Mouse (Mus musculus): ENCODE results near the gene Wrnip1. TPM values are rescaled to one million over a fixed set of nuclear protein-coding genes. Genes with fewer than 3 reads are reported as not detected.

The Wrnip1 gene
- polyA plus RNA-seq (2015; fragmentation: Nextera tagmentation; extraction: Ambion mirVana): 11.1 and 14.0 TPM in 2 replicates

DNA sequence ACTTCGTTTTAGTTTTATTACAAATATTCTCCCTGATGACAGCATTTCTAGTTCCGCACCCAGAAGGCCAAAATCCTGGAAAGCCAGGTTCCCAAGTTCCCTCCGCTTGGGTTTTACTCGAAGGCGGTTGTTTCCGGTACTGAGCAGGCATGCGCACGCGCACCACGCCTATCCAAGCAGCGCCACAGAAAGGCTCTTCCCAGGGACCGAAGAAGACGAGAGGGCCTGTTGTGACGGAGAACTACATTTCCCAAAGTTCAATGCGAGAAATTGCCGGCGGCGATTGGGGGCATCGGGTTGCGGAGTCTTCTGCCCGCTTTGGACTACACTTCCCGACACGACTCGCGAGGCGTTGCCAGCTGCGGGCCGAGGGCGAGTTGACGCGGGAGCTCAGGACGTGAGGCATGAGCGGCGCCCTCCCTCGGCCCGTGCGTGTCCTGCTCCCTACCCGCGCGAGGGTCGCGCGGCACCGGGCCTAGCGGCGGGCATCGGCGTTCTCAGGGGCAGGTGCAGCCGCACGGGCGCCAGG, at the start of gene Wrnip1:
TSS of gene Wrnip1 (plus strand) at position 346 of the 529 bp plus-strand sequence.
- DNase-seq: peak; percentile 96
- under 1% methylated on average over 51 of the region's 51 CpGs for WGBS (ENCODE audit: insufficient replicate concordance)
- Histone ChIP-seq H3K27ac (peak within 1 kb of the TSS; percentile 79), H3K4me2 (peak within 1 kb of the TSS; percentile 99), H3K4me3 (replicated peaks) (peak within 1 kb of the TSS; percentile 90), H3K9ac (peak within 1 kb of the TSS; percentile 90), H3K4me1 (replicated peaks) (peaks cover 27% of the 10 kb centered on the region), H3K36me3 (peaks cover 12% of the 10 kb centered on the region), H3K27me3 (no peaks in the 10 kb centered on the region), H3K9me3 (replicated peaks) (no peaks in the 10 kb centered on the region)
- ATAC-seq (ENCODE audit: low read depth): peak; percentile 95

DNA sequence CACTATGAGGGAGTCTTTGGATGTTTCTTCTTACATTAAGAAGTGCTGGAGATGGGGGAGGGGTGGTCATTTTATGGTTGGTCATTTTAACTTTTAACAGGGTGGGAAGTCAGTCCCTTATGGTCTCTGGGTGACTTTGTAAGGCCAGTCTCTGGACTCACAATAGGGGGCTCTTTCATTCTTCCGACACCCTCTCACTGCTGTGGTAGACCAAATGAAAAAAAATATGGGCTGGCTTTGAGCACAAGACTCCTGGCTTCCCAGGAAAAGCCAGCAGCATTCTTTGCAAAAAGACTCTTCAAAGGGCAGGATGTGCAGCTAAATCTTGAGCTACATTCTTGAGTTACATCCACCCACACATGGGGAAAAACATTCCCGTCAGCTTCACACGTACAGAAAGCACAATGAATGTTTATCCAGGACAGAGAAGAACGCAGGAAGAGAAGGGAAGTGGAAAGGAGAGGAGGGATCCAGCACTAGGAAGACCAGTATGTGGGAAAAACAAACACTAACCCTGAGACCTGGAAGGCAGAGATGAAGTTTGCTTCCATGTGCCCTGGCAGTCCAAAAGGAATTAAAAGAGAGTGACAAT, 49.7 kb upstream of the Wrnip1 start:
- ATAC-seq (ENCODE audit: low read depth): no peak
- no peak overlapping the region for H3K27ac ChIP-seq
- no peaks in the 10 kb centered on the region for H3K4me1 ChIP-seq (replicated peaks)
- no peak overlapping the region for H3K9ac ChIP-seq
- no peak overlapping the region for H3K4me3 ChIP-seq (replicated peaks)
- WGBS (ENCODE audit: insufficient replicate concordance): 27% methylated on average over 4 of the region's 4 CpGs
- no peak overlapping the region for H3K4me2 ChIP-seq
- H3K27me3 ChIP-seq: no peaks in the 10 kb centered on the region
- H3K9me3 ChIP-seq (replicated peaks): no peaks in the 10 kb centered on the region
- no peaks in the 10 kb centered on the region for H3K36me3 ChIP-seq
- no peak for DNase-seq

DNA sequence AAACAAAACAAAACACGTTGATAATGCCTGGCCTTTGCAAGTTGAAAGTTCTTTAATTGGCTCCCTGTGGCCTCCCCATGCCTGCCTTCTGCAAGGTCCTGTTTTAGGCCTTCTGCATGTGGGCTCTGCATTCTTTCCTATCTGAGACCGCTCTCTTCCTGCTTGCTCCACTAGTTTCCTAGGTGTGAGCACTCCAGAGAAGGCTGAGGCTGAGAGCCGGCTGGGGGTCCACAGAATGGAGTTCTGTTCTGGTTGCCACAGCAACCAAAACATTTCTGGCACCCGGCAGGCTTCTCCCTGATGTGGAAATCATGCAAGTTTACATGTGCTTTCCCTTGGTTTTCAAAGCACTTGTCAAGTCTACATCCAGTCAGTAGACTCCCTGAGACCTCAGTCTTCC, 42.8 kb upstream of the Wrnip1 start:
- Histone ChIP-seq H3K4me1 (replicated peaks) (no peaks in the 10 kb centered on the region), H3K4me3 (replicated peaks) (no peak overlapping the region), H3K27ac (no peak overlapping the region), H3K9ac (no peak overlapping the region), H3K27me3 (no peaks in the 10 kb centered on the region), H3K36me3 (no peaks in the 10 kb centered on the region), H3K4me2 (no peak overlapping the region), H3K9me3 (replicated peaks) (no peaks in the 10 kb centered on the region)
- no peak for ATAC-seq (ENCODE audit: low read depth)
- 25% methylated on average over 4 of the region's 4 CpGs for WGBS (ENCODE audit: insufficient replicate concordance)
- DNase-seq: no peak

DNA sequence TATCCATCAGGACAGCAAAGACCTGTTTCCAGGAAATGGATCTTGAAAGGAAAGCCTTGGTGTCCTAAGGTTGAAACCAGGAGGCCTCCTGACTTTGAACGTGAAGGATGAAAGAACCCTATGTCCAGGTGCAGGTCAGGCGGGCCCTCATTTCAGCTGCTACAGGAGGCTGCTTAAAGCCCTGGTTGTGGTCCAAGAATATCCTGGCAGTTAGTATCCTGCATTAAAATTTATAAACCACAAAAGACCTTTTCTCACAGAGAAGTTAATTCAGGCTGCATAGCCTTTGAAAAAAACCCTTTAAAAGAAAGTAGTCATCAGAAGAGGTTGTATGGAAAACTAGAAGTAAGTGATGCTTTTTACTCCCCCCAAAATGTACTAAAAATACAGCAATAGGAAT, 41.0 kb upstream of the Wrnip1 start:
- H3K4me1 ChIP-seq (replicated peaks): no peaks in the 10 kb centered on the region
- no peak for DNase-seq
- 58% methylated on average over 2 of the region's 2 CpGs for WGBS (ENCODE audit: insufficient replicate concordance)

DNA sequence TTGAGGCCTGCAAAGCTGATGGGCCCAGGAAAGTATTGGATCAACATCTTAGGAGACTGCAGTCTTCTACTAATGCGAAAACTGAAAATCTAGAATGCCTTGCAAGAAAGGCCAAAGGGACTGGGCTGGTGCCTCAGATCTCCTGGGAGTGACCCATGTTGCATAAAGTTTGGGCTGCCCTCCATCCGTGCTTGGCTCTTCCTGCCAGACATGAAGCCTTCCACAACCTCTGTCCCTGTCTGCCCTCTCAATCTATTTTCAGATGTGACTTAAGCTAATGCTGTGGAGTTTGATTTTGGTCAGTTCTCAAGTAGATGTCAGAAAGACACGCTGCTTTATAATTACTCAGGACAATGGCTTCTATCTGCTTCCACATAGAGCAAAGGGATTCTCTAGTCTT, 38.7 kb upstream of the Wrnip1 start:
- Histone ChIP-seq H3K27me3 (no peaks in the 10 kb centered on the region), H3K27ac (no peak overlapping the region), H3K9me3 (replicated peaks) (no peaks in the 10 kb centered on the region), H3K9ac (no peak overlapping the region), H3K36me3 (no peaks in the 10 kb centered on the region), H3K4me1 (replicated peaks) (no peaks in the 10 kb centered on the region), H3K4me3 (replicated peaks) (no peak overlapping the region), H3K4me2 (no peak overlapping the region)
- 53% methylated on average over 3 of the region's 3 CpGs for WGBS (ENCODE audit: insufficient replicate concordance)
- no peak for DNase-seq
- no peak for ATAC-seq (ENCODE audit: low read depth)

More for the DNA sequence above, 41.0 kb upstream of the Wrnip1 start:
- Histone ChIP-seq H3K36me3 (no peaks in the 10 kb centered on the region), H3K4me2 (no peak overlapping the region), H3K9me3 (replicated peaks) (no peaks in the 10 kb centered on the region), H3K27me3 (no peaks in the 10 kb centered on the region), H3K9ac (no peak overlapping the region), H3K4me3 (replicated peaks) (no peak overlapping the region), H3K27ac (no peak overlapping the region)
- ATAC-seq (ENCODE audit: low read depth): no peak

DNA sequence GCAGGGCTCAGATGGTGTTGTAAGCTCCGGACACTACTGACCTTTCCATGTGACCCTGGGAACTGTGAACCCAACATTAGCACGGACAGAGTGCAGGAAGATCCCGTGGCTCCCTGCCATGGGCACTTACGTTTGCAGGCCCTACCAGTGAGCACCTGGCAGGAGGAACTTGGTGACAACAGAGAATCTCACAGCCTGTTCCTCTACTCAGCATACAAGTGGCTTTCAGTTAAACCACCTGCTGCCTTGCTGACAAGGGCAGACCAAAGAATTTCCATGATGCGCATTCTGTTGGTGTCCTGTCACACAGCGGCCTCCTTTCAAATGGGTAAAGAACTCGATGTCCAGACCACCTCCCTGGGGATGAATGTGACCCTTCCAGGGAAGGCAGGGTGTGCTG, 37.4 kb upstream of the Wrnip1 start:
- Histone ChIP-seq H3K27me3 (no peaks in the 10 kb centered on the region), H3K27ac (no peak overlapping the region), H3K9ac (no peak overlapping the region), H3K4me1 (replicated peaks) (no peaks in the 10 kb centered on the region), H3K36me3 (no peaks in the 10 kb centered on the region), H3K4me3 (replicated peaks) (no peak overlapping the region), H3K4me2 (no peak overlapping the region), H3K9me3 (replicated peaks) (no peaks in the 10 kb centered on the region)
- ATAC-seq (ENCODE audit: low read depth) (no peak), DNase-seq (no peak)
- WGBS (ENCODE audit: insufficient replicate concordance): 38% methylated on average over 7 of the region's 7 CpGs

DNA sequence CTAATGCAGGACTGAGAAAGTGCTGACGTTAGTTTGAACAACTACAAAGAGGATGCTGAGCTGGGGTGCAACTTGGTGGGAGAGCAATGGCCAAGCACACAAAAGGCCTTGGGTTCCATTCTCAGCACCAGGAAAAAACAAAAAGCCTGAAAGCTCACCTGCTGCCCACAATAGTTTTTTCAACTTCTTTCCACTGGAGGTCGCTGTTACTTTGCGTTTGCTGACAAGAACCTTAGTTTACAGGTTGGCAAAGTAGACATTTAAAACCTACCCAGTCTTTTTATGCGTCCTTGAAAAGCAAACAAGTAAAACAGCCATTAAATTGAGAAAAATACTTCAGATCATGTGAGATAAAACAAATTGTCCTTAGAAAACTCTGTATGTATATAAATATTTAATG, 33.7 kb upstream of the Wrnip1 start:
- Histone ChIP-seq H3K4me1 (replicated peaks) (no peaks in the 10 kb centered on the region), H3K36me3 (no peaks in the 10 kb centered on the region), H3K27ac (no peak overlapping the region), H3K9me3 (replicated peaks) (no peaks in the 10 kb centered on the region), H3K4me3 (replicated peaks) (no peak overlapping the region), H3K27me3 (no peaks in the 10 kb centered on the region), H3K4me2 (no peak overlapping the region), H3K9ac (no peak overlapping the region)
- ATAC-seq (ENCODE audit: low read depth) (no peak), DNase-seq (peak; percentile 2)
- 9% methylated on average over 4 of the region's 4 CpGs for WGBS (ENCODE audit: insufficient replicate concordance)

DNA sequence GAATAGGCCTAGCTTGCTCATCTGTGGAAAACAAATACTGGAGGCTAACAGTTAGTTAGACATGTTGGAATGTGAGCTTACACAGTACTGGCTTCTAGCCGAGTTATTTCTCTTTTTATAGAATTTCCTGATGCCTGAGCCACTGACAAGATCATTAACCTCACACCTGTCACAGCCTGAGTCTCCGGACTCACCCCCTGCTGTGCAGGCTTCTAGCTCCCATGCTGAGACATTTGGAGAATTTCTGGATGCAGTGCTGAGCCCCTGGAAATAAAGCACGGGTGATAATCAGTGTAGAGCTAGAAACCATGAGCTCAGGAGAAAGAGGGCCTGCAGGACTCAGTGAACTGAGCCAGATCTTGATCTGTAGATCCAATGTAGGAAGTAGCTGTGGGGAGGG, 31.9 kb upstream of the Wrnip1 start:
- no peaks in the 10 kb centered on the region for H3K4me1 ChIP-seq (replicated peaks)
- ATAC-seq (ENCODE audit: low read depth) (no peak), DNase-seq (no peak)
- no peak overlapping the region for H3K4me2 ChIP-seq
- no peak overlapping the region for H3K4me3 ChIP-seq (replicated peaks)
- H3K9me3 ChIP-seq (replicated peaks): no peaks in the 10 kb centered on the region
- H3K27me3 ChIP-seq: no peaks in the 10 kb centered on the region
- 27% methylated on average over 3 of the region's 3 CpGs for WGBS (ENCODE audit: insufficient replicate concordance)
- no peaks in the 10 kb centered on the region for H3K36me3 ChIP-seq
- H3K9ac ChIP-seq: no peak overlapping the region
- no peak overlapping the region for H3K27ac ChIP-seq

DNA sequence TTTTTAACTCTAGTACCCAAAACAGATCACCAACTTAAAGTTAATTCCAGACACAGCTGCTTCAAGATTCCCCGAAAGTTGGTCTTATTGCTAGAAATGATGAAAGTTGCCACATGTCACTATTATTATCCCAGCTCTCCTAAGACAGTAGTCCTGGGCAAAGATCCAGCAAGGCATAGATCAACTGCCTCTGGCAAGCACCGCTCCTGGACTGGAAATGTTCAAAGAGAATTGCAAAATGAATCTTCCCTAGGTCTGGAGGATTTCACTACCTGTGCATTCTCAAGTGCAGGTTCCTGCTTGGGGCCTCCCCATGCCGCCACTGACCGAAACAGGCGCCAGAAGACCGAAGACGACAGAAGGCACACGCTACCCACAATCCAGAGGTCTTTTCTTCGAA, 25.9 kb upstream of the Wrnip1 start:
- H3K4me3 ChIP-seq (replicated peaks): no peak overlapping the region
- no peak overlapping the region for H3K27ac ChIP-seq
- H3K36me3 ChIP-seq: no peaks in the 10 kb centered on the region
- ATAC-seq (ENCODE audit: low read depth) (no peak), DNase-seq (no peak)
- H3K27me3 ChIP-seq: no peaks in the 10 kb centered on the region
- no peak overlapping the region for H3K4me2 ChIP-seq
- H3K9me3 ChIP-seq (replicated peaks): no peaks in the 10 kb centered on the region
- H3K4me1 ChIP-seq (replicated peaks): no peaks in the 10 kb centered on the region
- H3K9ac ChIP-seq: no peak overlapping the region
- 73% methylated on average over 9 of the region's 9 CpGs for WGBS (ENCODE audit: insufficient replicate concordance)

DNA sequence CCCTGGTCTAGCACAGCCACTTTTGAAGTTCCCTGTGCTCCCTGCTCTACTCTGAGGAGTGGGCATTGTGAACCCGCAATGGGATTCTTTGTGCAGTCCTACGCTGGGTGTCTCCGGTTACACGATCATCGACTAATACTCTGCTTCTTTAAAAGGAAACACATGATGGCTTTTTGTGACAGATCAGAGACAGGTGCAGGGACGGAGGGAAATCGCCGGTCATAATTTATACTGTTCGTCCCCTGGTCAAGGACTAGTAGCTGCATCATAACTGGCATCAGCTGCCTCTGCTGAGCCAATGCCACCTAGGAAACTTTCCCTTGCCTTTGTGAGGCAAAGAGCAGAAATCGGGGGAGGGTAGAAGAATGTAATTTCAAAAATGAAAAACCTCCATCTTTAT, 25.5 kb upstream of the Wrnip1 start:
- H3K27me3 ChIP-seq: no peaks in the 10 kb centered on the region
- H3K9me3 ChIP-seq (replicated peaks): no peaks in the 10 kb centered on the region
- no peak overlapping the region for H3K27ac ChIP-seq
- no peaks in the 10 kb centered on the region for H3K36me3 ChIP-seq
- WGBS (ENCODE audit: insufficient replicate concordance): 76% methylated on average over 10 of the region's 10 CpGs
- H3K4me3 ChIP-seq (replicated peaks): no peak overlapping the region
- H3K4me1 ChIP-seq (replicated peaks): no peaks in the 10 kb centered on the region
- H3K9ac ChIP-seq: no peak overlapping the region
- no peak overlapping the region for H3K4me2 ChIP-seq
- ATAC-seq (ENCODE audit: low read depth) (no peak), DNase-seq (no peak)

DNA sequence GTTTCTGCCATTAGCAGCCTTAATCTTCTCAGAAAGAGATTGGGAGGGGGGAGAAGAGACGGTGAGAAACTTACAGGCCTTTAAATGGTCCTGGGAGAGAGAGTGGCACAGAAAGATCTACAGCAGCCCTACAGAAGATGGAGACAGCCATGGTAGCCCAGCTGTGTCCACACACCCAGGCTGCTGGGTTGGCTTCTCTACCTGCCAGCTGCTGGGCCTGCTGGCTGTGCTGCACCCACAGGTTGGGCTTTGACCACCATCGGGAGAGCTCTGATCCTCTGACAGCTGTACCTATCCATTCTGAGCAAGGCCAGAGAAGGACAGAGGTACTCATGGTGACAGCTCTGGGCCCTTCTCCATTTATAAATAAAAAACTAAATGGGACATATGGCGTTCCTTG, 23.0 kb upstream of the Wrnip1 start:
- Histone ChIP-seq H3K27ac (no peak overlapping the region), H3K9me3 (replicated peaks) (no peaks in the 10 kb centered on the region), H3K36me3 (no peaks in the 10 kb centered on the region), H3K4me2 (no peak overlapping the region), H3K9ac (no peak overlapping the region), H3K4me3 (replicated peaks) (no peak overlapping the region), H3K27me3 (no peaks in the 10 kb centered on the region), H3K4me1 (replicated peaks) (no peaks in the 10 kb centered on the region)
- DNase-seq (no peak), ATAC-seq (ENCODE audit: low read depth) (no peak)
- 63% methylated on average over 3 of the region's 3 CpGs for WGBS (ENCODE audit: insufficient replicate concordance)

DNA sequence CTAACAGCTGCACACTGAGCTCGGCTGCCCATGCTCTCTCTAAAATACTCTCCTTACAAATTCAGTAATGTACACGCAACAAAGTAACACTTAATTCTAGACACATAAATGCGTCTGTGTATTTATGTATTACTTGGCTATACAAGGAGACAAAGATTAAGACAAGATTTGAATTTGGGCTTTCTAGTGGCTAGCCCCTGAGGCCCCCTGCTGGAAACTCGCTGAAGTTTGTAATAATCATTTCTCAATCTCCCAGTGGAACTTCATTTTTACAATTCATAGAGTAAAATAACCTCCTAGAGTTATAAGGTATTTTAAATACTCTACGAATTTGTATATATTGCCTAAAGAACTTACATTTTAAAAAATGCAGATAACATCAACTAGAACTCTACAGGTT, 18.8 kb upstream of the Wrnip1 start:
- DNase-seq (no peak), ATAC-seq (ENCODE audit: low read depth) (no peak)
- Histone ChIP-seq H3K4me2 (no peak overlapping the region), H3K9ac (no peak overlapping the region), H3K27ac (no peak overlapping the region), H3K27me3 (no peaks in the 10 kb centered on the region), H3K4me1 (replicated peaks) (no peaks in the 10 kb centered on the region), H3K36me3 (no peaks in the 10 kb centered on the region), H3K9me3 (replicated peaks) (no peaks in the 10 kb centered on the region), H3K4me3 (replicated peaks) (no peak overlapping the region)
- 42% methylated on average over 5 of the region's 5 CpGs for WGBS (ENCODE audit: insufficient replicate concordance)

All from liver, embryonic 13.5 days (tissue).